Mouse (Mus musculus): Measurements from ENCODE around the gene Rbpjl.

DNA sequence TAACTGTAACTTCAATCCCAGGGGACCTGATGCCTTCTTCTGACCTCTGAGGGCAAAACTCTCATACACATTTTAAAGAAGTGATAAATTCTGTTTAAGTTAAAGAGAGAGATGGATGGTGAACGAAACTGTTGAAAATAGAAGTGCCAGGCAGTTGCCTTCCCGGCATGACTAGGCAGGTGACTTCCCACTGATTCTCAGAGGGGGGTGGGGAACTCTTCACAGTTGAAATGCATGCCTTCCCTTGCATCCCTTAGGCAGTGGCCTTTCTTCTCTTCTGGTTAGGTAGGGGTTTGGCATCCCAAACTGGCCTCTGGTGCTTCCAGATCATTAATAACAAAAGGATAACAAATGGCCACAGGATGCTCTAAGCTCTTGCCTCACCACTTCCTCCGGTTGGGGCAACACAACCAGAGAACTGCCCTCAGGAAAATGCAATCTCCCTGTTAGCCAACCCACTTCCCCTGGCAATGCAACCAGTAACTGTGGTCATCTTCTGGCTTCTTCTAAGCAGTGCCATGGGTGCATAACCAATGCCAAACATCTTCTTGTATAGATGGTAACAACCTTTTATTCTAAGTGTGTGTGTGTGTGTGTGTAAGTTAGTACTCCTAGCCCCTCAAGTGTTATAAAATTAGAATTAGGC, 30.4 kb upstream of the Rbpjl start:
- TF ChIP-seq POLR2A (IDR thresholded peaks at IDR 0.05; ENCODE audit: low read depth, low read length) (no peak), CTCF (IDR thresholded peaks at IDR 0.05; ENCODE audit: extremely low read depth, insufficient read length, insufficient replicate concordance, low read depth, low read length) (no peak)
